Mouse (Mus musculus): ENCODE results near the gene Nkrf.

Nkrf gene

GRCm38 (mm10) chrX:36852631-36853030 is 50.1 kb downstream of the Nkrf start:
- DNase-seq (ENCODE audit: low read depth): no peak

DNA sequence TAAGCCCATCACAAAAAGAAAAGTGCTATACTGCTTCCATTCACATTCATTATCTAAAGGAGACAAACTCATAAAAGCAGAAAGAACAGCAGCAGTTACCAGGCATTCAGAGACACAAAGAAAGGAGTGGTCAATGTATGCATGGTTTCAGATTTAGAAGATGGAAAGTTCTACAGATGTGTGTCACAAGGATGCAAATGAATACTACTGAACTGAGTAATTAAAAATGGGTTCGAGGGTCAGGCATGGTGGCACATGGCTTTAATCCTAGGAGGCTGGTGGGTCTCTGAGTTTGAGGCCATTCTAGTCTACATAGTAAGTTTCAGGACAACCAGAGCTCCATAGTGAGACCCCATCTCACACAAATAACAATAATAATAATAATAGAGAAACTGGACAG is 55.5 kb downstream of the Nkrf start:
- DNase-seq (ENCODE audit: low read depth): no peak

- DNase-seq (ENCODE audit: low read depth): peak; percentile 57
Measured at GRCm38 (mm10) chrX:36843346-36843990, 59.2 kb downstream of the Nkrf start.

DNA sequence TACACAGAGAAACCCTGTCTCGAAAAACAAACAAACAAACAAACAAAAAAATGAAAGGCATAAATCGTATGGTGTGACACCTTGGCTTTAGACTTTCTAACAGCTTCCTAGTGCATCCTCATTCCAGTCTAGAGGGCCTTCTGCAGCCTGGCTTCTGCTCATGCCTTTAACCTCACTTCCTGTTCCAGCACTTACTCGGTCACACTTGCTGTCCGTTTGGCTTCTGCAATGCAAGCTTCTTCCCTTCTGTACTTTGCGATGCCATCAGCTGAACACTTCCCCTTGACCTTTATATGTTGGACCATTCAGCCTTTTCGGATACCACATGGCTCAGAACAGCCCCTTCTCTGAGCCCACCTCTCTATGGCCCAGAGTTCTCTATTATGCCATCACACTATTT is 61.0 kb downstream of the Nkrf start:
- peak; percentile 46 for DNase-seq (ENCODE audit: low read depth)

DNA sequence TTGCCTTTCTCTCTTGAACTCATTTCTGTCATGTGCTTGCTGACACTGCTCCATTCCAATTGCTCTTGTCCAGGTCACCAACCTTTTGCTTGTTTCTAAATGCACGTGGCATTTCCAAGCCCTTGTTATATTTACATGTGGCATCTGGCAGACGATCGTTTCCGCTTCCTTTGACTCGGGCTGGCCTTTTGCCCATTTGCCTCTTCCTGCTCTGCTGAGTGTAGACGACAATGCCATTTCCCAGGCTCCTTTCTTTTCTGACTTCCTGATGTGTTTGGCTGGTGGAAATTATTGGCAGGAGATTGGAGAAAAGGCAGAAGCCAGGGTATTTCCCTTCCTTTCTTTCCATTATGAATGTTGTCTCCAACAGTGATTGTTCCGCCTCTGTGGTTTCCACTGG is 63.3 kb downstream of the Nkrf start:
- peak; percentile 45 for DNase-seq (ENCODE audit: low read depth)

Data from 416B (cell line).